Mouse (Mus musculus): ENCODE measurements around the gene Fgd4.
A peak's percentile ranks its signal among the peaks of the same experiment; 100 is the strongest.

Fgd4 gene

DNA sequence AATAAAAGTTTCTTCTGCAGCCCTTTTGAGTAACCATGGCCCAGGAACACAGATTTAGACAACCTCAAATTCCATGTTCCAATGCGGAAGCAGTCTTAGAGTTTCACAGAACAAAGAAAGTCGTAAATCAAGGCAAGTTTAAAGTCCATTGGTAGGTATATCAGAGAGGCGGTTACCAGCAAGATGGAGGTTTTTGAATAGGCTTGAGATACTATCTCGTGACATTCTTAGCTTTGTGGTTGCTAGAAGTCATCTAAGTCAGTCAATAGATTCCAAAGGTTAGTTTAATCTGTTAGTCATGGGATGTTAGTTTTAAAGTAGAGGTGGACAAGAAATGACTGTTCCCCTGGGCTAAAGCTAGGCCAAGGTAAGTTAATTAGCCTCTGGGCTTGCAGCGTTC is at the start of gene Fgd4:
Fgd4 (minus strand) TSS at position 89 of the 400 bp plus-strand sequence.
- DNase-seq (ENCODE audit: low spot score in 2 of 2): no peak

DNA sequence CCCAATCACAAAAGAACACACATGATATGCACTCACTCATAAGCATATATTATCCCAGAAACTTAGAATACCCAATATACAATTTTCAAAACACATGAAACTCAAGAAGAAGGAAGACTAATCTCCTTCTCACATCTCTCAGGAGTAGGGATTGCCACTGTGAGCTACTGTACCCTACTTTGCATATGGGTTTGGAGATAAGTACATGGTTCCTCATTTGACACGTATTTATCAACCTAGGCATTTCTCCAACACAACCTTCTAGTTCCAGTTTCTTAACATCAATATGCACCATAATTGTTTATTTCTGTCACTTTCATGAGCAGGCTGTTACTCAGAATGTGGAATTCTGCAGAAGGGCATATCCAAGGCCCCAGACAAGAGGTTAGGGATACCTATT is 44.8 kb upstream of the Fgd4 start:
- no peak for DNase-seq (ENCODE audit: low spot score in 2 of 2)

DNA sequence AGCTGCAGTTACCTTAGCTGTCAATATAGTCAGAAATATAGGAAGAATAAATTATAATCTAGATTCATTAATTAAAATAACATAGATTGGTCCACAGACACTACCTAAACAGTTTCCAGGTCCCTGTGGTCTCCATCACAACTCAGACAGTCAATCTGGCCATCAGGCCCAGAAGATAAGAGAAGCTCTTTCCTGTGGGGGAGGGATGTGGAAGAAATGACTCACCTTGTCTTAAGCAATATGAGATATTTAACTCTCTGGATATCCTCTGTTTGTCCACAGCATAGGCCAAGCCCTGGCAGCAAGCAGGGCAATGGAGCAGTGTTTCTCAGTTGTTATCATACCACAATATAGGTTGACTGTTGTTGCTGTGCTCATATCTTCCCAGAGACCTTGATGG is 33.4 kb upstream of the Fgd4 start:
- DNase-seq (ENCODE audit: low spot score in 2 of 2): no peak

DNA sequence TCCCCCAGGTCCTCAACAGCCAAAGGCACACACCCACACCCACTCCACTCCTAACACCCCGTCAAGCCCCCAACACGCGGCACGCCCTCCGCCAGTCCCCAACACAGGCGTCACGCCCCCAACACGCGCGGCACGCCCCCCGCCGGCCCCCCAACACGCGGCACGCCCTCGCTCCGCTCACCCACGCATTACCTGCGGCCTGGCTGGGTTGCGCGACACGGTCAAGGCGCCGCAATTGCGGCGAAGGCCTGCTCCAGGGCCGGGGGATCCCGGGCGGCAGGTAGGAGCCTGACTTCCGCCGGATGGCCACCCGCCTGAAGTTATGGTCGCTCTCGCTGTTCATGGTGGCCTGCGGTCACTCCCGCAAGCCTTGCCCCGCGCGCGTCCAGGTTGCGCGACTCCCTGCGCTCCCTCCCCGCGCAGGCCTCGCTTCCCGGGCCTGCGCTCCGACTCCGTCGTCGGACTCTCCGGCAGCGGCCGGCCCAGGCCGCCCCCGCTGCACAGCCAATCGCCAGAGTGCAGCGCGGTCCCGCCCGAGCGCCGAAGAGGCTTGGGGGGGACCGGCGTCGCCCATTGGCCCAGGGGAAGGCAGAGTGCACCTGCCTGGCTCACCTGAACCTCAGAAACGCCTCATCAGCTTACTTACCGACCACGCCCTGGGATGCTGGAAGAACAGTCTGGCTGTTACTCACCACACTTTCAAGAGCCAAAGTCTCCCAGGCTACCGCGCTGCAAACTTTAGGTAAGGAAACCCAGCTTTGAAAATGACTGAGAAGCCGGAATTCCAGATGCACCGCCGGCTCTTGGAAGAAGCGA is 555 bp downstream of the Fgd4 start:
- peak; percentile 5 to 15 for DNase-seq (ENCODE audit: low spot score in 2 of 2)

DNA sequence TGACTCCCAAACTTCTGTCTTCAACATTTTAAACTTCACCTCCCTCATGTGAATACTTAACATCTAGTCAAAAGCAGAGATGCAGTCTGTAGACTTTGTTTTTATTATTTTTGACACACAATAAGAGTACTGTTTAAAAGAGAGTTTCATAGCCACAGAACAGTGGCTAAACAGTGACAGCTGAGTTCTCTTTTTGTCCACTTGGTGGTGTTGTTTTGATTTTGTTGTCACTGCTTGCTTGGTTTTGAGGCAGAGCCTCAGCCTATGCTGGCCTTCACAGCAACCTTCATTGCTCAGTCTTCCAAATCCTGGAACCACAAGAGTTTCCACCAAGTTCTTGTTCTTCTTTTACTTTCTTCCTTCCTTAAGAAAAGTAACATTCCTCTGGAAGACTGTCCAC is 3.8 kb downstream of the Fgd4 start:
- DNase-seq (ENCODE audit: low spot score in 2 of 2): no peak

DNA sequence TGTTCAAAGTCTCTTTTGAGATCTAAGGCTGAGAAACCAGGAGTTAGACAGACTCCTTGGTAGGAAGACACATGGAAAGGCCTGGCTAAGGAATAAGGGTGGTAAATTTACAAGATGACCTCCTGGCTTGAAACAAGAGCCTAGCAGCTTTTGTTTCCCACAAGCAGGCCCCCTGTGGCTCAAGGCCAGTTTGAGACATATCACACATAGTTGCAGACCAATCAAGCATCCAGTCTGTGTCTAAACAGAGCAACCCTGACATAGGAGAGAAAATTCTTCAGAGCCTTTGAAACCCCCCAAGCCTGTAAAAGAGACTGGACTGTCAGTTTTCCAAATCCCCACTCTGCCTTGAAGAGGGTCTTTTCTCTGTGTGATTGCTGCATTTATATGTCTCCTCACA is 7.7 kb downstream of the Fgd4 start:
- no peak for DNase-seq (ENCODE audit: low spot score in 2 of 2)

DNA sequence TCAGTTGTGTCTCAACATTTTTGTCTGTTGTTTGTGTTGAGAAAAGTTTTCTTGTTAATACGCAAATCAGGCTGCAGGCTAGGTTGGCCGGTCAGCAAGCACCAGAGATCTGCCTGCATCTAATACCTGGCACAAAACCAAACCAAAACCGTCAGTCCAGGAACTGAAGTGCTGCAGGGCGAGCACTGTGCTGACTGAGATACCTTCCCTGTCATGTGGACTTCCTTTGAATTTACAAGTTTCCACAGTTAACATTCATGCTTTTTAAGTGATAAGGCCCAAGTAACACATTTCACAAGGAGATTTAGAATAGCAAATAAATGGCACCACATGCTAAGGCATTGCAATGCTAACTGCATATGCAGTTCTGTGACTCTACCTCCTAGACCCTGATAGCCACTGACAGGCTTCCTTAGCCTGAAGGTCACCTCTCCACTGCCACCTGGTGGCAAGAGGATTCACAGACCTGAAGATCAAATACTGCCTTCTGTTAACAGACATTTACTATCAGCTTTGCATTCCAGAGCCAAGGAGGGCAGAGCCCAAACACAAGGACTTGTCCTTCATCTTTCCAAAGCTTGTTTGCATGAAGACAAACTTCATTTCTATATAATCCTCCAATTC is 15.8 kb downstream of the Fgd4 start:
- DNase-seq (ENCODE audit: low spot score in 2 of 2): peak; percentile 30 to 43

DNA sequence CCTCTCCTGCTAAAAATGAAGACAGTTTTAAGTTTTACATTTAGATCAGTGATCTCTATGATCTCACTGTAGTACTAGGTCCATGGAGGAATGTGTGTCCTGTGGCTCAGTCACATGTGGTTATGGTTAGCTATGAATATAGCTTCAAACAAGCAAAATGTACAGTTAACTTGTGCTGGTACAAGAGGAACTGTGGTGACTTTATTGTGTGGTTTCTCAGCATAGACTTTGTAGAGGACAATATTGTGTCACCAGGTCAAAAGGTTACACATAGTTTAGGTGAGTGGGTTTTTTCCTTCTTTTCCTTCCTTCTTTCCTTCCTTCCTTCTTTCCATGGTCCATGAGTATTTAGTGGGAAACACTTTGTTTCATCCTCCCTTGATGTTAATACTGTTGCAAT is 23.8 kb downstream of the Fgd4 start:
- no peak for DNase-seq (ENCODE audit: low spot score in 2 of 2)

DNA sequence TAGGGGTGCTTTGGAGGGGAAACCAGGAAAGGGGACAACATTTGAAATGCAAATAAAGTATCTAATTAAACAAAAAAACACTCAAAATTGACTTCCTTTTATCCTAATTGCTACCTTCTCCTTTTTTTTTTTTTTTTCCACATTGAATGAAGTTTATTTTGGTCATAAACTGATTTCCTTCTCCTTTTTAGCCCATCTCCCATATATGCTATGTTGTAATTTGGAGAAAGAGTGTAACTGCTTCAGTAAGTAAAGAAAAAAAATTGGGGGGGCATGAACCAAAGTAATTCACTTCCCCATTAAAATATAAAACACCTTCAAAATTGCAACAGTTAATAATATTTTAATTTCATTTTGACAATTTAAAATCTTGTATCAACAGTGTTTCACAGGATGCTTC is 25.8 kb downstream of the Fgd4 start:
- no peak for DNase-seq (ENCODE audit: low spot score in 2 of 2)

DNA sequence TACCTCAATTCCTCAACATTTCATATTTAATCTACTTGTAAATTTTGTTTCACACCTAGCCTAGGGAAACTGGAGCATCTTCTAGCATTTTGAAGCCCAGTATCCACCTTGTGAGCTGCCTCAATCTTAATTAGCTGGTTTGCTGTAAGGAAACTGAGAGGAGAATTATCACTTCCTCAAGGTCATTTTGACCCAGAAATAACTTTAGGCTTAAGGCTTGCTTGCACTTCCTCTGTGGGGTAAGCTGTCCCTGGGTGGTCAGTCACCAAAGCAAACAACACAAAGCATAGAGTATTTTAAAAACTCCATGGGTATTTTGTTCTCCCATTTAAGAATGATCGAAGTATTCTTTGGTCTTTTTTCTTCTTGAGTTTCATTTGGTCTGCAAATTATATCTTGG is 27.2 kb downstream of the Fgd4 start:
- no peak for DNase-seq (ENCODE audit: low spot score in 2 of 2)

DNA sequence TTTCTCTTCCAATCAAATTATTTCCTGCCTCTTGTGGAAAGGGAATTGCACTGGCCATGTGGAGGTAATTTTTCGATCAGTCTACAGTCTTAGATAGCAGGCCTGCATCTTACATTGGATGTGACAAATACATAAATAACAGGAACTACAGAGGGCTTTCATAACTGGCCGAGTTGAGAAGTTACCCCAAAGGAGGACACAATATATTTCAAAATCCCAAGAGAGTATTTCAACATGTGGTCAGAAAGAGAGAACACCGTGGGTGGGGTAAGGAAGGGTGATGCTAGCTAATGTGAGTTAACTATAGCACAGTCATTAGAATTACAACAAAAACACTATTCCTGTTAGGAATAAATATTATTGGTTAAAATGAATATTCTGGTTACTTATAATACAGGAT is 29.0 kb downstream of the Fgd4 start:
- DNase-seq (ENCODE audit: low spot score in 2 of 2): no peak

DNA sequence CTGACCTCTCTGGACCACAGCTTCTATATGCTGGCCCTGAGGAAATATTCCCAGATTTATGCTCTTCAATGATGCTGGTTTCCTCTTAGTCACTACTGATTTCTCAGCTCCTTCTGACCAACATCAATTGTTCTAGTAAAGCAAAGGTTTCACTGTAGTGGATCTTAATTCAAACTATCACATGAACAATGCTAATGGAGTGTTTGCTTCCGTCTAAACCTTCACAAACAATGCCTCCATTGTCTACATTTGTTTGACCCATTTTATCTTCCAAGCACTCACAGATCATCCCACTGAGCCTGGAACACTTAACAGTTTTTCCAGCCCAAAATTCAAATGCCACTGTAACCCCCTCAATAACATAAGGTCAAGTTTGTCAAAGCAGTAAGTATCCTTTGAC is 33.6 kb downstream of the Fgd4 start:
- DNase-seq (ENCODE audit: low spot score in 2 of 2): no peak

DNA sequence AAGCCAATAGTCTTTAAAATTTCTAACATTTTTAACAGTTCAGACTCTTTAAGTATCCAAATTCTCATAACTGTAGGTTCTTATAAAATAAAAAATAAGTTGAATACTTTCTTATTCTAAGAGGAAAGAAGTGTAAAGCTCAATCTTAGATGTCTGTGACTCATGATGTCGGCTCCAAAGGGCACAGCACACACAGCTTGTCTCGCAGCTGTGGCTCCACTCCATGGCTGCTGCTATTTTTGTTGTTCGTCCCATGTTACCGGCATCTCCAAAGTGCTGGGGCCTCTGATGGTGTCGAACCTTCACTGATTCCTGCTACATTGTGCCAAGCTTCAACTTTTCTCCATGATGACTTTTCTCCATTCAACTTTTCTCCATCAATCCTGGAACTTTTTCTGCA is 34.1 kb downstream of the Fgd4 start:
- DNase-seq (ENCODE audit: low spot score in 2 of 2): no peak

DNA sequence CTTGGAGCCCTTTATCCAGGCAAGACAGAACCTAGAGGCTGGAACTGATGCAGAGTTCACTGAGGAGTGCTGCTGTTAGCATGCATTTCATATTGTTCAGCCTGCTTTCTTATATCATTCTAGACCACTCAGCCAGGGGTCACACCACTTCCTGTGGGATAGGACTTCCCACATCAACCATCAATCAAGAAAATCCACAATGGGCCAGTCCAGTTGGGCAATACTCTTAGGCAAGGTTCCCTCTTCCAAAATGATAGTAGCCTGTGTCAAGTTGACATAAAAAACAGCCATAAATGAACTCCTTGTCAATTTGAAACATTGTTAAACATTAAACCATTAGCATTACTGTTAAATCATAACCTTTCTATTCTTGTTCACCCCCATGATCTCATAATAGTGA is 34.6 kb downstream of the Fgd4 start:
- no peak for DNase-seq (ENCODE audit: low spot score in 2 of 2)

DNA sequence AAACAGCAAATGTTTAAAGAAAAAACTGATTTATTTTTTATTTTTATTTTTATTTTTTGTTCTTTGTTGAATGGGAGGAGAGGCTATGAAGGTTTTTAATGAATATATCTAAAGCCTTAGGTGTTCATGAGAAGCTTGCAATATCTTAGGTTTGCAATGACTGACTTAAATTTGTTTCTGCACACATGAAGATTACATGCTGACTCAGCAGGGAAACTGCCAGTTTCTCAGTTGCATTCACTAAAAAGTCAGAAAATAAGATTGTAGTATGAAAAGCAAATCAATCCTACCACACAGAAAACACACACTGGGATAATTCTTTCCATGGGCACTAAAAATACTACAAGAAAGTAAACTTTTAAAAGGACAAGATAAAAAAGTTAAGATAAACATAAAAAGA is 39.6 kb downstream of the Fgd4 start:
- no peak for DNase-seq (ENCODE audit: low spot score in 2 of 2)

DNA sequence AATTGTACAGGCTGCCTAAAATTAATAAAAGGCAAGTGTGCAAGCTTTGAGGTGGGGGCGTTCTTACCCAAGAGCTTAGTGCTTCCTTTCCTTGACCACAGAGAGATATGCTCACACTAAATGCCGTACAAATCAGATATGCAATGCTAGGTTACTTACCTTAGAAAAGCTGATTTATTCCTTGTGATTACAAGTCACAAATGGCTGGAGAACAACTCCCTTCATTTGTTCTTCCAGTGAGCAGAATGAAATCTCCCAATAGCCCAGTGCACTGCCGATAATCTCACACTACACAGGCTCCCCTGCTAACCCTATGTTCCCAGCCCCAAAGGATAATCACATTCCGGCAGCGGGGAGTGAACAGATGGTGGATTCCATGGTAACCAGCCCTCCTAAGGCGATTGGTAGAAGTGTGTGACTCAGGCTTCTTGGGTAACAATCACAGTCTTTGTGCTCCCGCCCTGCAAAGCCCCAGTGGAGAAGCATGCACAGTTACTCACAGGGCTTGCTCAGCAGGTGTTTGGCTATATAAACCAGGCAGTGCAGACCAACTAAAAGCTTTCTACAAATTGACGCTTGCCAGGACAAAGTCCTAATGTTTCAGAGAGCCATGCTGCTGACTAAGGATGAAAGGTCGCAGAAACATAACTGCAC is 40.3 kb downstream of the Fgd4 start:
- DNase-seq (ENCODE audit: low spot score in 2 of 2): peak; percentile 84 to 90

DNA sequence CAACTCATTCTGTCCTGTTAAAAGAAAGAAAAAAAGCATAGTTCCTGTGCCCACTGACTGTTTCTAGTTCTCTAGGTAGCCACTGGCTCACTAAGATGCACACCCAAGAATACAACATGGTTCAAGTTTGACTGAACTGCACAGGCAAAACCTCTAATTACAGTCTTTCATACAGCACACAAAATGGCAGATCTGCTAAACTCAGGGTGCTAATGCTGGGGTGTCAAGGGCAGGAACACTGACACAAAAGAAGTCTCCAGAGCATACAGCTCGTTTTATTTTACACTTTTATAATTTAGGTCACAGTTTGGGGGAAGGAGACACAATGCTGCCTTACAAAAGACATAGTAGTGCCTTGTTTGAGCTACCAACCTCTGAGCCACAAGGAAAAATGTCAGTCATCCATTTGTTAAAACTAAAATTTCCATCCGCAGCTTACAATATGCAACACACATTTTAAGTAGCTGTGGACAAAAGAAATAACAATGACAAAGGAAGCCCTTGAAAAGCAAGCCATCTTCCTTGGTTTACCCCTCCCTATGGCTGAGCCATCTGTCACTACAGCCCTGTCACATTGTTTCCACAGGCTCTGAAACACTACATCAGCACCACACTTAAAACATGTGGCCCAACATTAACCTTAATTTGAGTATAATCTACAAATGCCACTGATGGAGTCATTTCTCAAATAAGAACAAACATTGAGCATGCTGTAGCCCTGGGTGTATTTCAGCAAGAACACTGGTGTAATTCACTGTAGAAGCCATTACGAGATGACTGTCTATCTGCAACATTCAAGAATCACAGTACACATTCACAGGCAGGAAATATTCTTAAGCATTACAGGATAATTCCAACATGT is 41.1 kb downstream of the Fgd4 start:
- DNase-seq (ENCODE audit: low spot score in 2 of 2): no peak

DNA sequence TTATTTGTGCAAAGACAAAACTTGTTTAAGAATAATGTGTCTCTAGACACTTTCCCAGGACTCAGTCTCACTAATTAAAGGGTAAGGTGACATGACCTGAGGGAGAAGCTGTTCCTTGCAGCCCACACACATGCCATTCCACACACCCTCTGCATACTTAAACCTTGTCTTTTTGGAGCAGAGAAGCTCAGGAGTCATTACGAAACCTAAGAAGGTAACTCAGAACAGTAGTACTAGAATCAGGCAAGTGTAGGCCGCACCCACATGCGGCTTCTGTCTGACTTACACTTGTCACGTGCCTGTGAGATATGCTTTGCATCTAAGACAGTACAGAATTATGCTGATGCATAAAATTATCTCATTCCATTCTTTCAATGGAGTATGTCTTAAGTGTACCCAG is 42.6 kb downstream of the Fgd4 start:
- peak; percentile 64 to 77 for DNase-seq (ENCODE audit: low spot score in 2 of 2)

DNA sequence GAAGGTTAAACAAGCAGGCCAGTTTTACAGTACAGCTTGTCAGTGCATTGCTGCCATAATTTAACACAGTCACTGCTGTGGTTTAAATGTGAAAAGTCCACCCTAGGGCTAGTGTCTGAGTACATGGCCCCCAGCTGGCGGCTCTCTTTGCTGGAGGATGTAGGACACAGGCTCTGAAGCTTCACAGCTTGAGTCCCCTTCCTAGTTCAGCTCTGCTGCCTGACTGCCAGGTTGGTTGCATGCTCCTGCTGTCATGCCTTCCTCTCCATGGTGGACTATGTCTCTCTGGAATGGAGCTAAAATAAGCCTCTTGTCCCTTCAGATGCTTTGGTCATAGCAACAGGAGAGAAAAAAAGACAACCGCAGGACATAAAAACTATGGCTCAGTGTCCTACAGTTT is 46.3 kb downstream of the Fgd4 start:
- no peak for DNase-seq (ENCODE audit: low spot score in 2 of 2)

DNA sequence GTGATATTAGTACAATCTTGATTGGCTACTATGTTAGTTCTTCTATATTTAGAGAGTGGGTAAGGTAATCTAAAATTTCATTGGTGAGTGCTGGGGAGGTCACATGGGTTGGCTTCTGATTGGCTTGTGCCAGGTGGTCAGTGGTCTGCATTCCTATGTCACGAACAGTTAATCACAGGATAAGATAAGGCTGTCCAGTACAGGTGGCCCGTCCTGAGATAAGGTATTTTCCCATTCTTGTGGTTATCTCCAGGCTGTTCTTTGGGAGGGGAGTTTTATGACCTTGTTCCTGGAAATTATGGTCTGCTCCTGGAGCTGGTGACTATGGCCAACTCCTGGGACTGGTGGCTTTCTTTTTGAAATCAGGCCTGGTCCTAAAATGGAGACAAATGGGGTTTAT is 48.2 kb downstream of the Fgd4 start:
- no peak for DNase-seq (ENCODE audit: low spot score in 2 of 2)

DNA sequence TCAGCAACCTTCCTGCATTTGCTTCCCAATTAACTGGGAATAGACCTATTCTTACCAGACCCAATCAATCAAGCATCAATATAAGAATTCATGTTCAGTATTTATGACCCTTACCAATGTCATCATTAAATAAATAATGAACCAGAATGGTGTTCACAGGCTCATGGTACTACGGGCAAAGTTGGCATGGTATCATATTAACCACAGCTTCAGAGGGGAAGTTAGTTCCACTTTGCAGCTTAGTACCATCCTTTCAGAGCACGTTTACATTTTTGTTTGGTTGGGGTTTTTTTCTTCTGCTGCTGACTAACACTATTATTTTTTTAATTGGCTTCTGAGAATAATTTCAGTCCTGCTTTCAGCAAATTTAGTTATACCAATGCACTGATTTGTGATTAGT is 51.2 kb downstream of the Fgd4 start:
- no peak for DNase-seq (ENCODE audit: low spot score in 2 of 2)

DNA sequence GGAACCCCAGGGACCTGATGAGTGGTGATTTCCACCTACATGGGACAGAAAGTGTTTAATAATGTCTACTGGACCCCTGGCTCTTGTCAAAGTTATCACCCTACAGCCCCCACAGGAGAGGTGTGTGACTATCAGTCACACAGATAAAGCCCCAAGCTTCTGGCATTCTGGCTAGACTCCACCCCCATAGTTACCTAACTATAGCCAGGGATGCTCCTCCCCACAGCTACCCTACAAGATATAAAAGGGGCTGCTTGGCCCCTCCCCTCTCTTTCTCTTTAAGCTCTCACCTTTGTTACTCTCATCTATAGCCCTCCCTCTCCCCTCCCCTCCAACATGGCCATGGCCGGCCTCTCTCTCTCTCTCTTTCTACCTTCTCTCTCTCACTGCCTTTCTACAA is 53.7 kb downstream of the Fgd4 start:
- no peak for DNase-seq (ENCODE audit: low spot score in 2 of 2)
